Mouse (Mus musculus) mesoderm, embryonic 11.5 days (tissue): ENCODE measurements at regions not wholly inside any gene's neighbourhood (a gene's known extent, or its start where the extent isn't known, plus 50 kb on each side); places are given as distances from the start of the nearest gene placed in this dataset.

ENCODE experiments used
- DNase-seq: peaks from one replicate; pipeline ENCODE4 v3.0.0-alpha.2; 2012; ENCODE audit warnings: low read depth, low spot score

- DNase-seq: no peak
Observed at GRCm38 (mm10) chr2:170675731-170676130, 55.9 kb upstream of the Dok5 start.

GRCm38 (mm10) chr2:170673683-170674082 lies 57.9 kb upstream of the Dok5 start:
- no peak for DNase-seq

DNA sequence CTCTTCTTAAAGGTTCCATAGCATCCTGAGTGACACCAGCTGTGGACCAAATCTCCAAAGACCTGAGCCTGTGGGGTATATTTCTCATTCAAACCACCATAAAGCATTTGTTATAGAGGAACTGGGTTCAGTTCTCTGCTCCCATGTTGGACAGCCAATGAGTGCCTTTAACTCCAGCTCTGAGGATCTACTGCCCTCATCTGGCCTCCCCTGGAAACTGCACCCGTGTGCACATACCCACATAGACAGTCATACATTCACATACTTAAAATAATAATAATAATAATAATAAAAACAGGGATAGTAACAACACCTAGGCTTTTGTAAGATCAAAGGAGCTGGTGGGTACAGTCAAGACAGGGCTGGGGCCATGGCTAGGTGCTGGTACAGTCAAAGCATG lies 58.8 kb upstream of the Dok5 start:
- no peak for DNase-seq

DNA sequence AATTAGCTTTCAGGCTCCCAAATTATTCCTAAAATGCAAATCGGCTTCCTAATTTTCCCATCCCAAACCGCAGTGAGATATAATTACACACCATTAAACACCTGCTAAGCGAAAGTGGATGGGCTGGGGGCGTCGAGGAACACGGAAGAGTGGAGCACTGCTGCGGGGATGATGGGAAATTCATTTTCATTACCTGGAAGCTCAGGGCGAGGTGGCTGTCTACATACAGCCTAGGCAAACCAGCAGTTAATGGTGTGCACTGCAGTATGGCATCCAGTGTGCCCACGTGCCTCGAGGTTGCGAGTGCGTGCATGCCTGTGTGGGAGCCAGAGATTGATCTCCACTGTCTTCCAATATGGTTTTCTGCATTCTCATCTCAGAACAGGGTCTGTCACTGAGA lies 62.6 kb upstream of the Dok5 start:
- DNase-seq: no peak

DNA sequence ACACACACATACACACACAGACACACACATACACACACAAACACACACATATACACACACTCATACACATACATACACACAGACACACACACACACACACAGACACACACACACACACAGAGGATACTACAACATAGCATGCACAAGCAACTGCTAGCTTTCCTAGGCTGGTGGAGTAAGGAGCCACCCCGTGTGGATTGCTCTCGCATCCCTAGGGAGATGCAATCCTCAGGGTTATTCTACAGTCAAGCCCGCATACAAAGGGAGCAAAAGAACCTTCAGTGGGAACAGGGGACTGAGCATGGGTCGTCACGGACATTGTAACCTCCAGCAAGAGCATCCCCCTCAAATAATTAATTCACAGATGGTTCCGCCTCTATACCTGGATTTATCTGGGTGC lies 63.1 kb upstream of the Dok5 start:
- DNase-seq: no peak

DNA sequence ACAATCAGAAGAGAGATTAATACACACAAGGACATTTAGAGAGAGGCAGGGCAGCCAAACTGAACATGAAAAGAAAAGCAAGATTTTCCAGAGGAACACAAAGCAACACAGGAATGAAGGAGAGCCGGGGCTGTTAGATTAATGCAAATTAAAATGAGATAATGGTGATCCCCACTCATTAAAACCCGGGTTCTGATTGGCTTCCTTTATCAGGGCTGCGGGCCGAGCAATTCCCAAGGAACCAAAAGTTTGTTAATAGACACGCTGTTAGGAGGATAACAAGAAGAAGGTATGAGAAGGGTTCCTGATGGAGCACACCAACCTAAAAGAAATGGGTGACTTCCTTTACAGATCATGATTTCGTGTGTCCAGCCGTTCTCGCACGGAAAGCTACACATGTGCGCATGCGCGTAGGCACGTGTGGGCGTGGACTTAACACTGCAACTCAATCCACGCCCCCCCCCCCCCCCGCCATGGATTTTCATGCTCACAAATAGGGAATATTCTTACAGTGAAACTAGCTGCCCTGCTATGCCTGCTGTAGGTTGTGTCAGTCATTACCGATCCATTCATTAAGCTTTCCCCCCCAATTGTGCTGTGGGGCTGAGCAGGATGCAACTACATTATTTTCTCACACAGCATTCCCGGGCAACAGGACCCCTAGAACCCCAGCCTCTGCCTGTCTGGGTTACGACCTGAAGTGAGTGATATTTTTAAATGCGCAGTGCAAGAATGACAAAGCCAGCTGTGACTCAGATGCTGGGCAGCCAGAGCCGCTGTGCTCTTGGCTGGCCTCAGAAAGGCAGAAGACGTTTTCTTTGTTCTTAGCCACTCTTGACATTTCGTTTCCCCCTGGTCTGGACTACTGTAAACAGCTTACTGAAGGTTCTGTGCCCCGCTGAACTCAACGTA lies 60.5 kb upstream of the 4930470P17Rik start:
- no peak for DNase-seq

DNA sequence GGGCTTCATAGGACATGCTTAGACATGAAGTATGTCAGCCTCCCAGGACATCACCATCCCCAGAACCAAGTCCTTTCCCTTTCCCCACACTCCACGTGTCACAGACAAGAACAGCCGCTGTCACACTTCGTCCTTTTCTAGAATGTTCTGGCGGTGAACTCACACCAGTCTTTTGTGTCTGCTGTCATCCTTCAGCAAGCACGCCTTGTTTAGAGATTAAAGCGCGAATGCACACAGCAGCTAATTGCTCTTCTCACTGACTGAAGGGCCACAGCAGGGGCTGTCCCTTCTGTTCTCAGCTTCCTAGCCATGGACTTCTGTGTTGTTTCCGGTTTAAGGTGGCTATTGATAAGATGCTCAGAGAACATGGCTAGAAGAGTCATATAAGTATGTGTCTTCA lies 57.5 kb upstream of the 4930470P17Rik start:
- DNase-seq: no peak

GRCm38 (mm10) chr2:170658520-170658919 lies 56.7 kb upstream of the 4930470P17Rik start:
- DNase-seq: no peak

DNA sequence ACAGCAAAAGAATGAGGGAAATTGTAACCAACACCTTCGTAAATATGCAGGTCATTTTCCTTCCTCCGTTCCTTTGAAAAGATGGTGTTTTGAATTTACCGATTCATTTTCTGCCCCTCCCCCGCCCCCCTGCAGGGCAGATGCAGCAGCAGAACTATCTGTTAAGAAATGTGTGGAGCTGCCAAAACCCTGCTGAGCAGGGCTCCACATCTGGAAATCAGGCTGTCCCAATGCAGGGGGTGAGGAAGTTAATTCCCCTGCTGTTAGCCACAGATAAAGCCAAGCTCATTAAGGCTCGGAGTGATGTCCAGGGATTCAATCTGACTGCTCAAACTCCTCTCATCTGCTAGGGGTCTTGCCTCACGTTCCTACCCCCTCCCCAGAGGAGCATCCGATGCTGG lies 56.0 kb upstream of the 4930470P17Rik start:
- DNase-seq: peak; percentile 54

DNA sequence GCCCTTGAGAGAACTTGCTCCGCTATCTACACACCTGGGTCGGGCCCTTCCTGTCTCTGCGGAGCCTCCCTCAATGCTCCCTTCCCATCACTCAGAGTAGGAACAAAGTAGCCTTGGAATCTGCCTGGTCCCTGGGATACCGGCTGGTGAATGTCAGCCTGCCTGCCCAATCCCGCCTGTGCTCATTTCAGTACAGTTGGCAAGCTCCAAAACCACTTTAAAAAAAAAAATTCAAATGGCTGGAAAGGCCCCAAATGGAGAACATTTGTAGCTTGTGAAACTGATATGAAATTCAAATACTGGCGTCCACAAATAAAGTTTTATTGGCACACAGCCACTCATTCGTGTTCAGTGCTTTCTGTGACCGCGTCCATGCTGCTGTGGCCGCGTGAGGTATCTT lies 50.3 kb upstream of the 4930470P17Rik start:
- no peak for DNase-seq
